Mouse (Mus musculus) retina, adult 2 months (tissue): ENCODE results near the gene Evc2.

Source experiments
- DNase-seq: peaks from one replicate; pipeline ENCODE4 v3.0.0-alpha.2; 2012; ENCODE audit warnings: low read depth, low spot score

The Evc2 gene

GRCm38 (mm10) chr5:37472025-37472608 lies 133.8 kb downstream of the Evc2 start:
- no peak for DNase-seq
